Mouse (Mus musculus) ES-Bruce4 (cell line): ENCODE results near the gene Rhov. TPM values are rescaled to one million over a fixed set of nuclear protein-coding genes. Genes with fewer than 3 reads are reported as not detected.
A peak's percentile ranks its signal among the peaks of the same experiment; 100 is the strongest.

Source experiments
- H3K27ac ChIP-seq: 2 replicates; pipeline ENCODE4 v1.5.1; 2012; ENCODE audit warnings: low read length, inconsistent platforms; ENCODE audit not compliant: insufficient read depth
- H3K27me3 ChIP-seq: 2 replicates; pipeline ENCODE4 v1.6.1; 2012; ENCODE audit warnings: mild to moderate bottlenecking, low read length, inconsistent platforms; ENCODE audit not compliant: control insufficient read depth, poor library complexity, insufficient read depth, severe bottlenecking
- H3K36me3 ChIP-seq: 2 replicates; pipeline ENCODE4 v1.6.1; 2012; ENCODE audit warnings: inconsistent platforms, mild to moderate bottlenecking, low read length, moderate library complexity; ENCODE audit not compliant: control insufficient read depth, poor library complexity, insufficient read depth, severe bottlenecking
- H3K4me1 ChIP-seq: one replicate; pipeline ENCODE4 v1.8.1; 2011; ENCODE audit warnings: low read length; ENCODE audit not compliant: control insufficient read depth, insufficient read depth
- H3K4me3 ChIP-seq: 2 replicates; pipeline ENCODE4 v1.5.1; 2011; ENCODE audit warnings: low read depth, mild to moderate bottlenecking, low read length
- H3K9ac ChIP-seq: 2 replicates; pipeline ENCODE4 v1.6.1; 2012; ENCODE audit warnings: low read depth, mild to moderate bottlenecking, inconsistent platforms; ENCODE audit not compliant: poor library complexity, severe bottlenecking
- H3K9me3 ChIP-seq: replicated peaks from 2 replicates; pipeline ENCODE4 v1.6.1; 2012; ENCODE audit warnings: mild to moderate bottlenecking, low read length, inconsistent platforms; ENCODE audit not compliant: control insufficient read depth, poor library complexity, insufficient read depth, severe bottlenecking
- CTCF ChIP-seq: IDR thresholded peaks from one replicate; pipeline ENCODE4 v1.8.1; 2011; ENCODE audit warnings: low read depth, low read length
- EP300 ChIP-seq: IDR thresholded peaks from 2 replicates; pipeline ENCODE4 v1.6.1; 2011; ENCODE audit warnings: low read depth, low read length; ENCODE audit not compliant: insufficient read depth
- POLR2A ChIP-seq: IDR thresholded peaks from one replicate; pipeline ENCODE4 v1.8.1; 2011; ENCODE audit warnings: low read length; ENCODE audit not compliant: insufficient read depth
- polyA plus RNA-seq: library from polyadenylated mRNA; stranded (reverse); fragments of >200 nt; gene quantifications from 2 replicates; pipeline ENCODE4 v1.2.4, GENCODE M21; 2011; ENCODE audit warnings: low read depth; ENCODE audit not compliant: missing spikeins, insufficient read depth, insufficient read length

Rhov gene
- polyA plus RNA-seq, 1 experiment = 0.36 TPM

DNA sequence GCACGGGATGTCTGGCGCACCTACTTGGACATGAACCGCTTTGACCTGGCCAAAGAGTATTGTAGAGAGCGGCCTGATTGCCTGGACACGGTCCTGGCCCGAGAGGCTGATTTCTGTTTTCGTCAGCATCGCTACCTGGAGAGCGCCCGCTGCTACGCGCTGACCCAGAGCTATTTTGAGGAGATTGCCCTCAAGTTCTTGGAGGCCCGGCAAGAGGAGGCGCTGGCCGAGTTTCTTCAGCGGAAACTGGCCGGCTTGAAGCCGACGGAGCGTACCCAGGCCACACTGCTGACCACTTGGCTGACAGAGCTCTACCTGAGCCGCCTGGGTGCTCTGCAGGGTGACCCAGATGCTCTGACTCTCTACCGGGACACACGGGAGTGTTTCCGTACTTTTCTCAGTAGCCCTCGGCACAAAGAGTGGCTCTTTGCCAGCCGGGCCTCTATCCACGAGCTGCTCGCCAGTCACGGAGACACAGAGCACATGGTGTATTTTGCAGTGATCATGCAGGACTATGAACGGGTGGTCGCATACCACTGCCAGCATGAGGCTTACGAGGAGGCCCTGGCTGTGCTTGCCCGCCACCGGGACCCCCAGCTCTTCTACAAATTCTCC, 22.8 kb upstream of the Rhov start:
- H3K36me3 ChIP-seq = 0 out of 2 replicates have a peak, but pooled peaks cover 8% of the 10 kb centered on the region
- H3K27me3 ChIP-seq = no peaks in the 10 kb centered on the region
- TF ChIP-seq CTCF (no peak), EP300 (no peak), POLR2A (no peak)
- H3K4me3 ChIP-seq = peak overlapping the region; percentile 46
- H3K27ac ChIP-seq = no peak overlapping the region
- H3K9me3 ChIP-seq = no peaks in the 10 kb centered on the region
- 0 out of 2 replicates have a peak overlapping the region, but pooled peaks have one; percentile 2 for H3K9ac ChIP-seq
- H3K4me1 ChIP-seq = no peaks in the 10 kb centered on the region

DNA sequence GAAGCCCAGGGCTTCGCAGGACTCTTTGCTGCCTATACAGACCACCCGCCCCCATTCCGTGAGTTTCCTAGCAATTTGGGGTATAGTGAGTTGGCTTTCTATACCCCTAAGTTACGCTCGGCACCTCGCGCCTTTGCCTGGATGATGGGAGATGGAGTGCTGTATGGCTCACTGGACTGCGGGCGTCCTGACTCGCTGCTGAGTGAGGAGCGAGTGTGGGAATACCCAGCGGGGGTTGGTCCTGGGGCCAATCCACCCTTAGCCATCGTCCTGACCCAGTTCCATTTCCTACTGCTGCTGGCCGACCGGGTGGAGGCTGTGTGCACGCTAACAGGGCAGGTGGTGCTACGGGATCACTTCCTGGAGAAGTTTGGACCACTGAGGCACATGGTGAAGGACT, 22.2 kb upstream of the Rhov start:
- Histone ChIP-seq H3K36me3 (0 out of 2 replicates have a peak, but pooled peaks cover 8% of the 10 kb centered on the region), H3K9me3 (no peaks in the 10 kb centered on the region), H3K27me3 (no peaks in the 10 kb centered on the region), H3K9ac (0 out of 2 replicates have a peak overlapping the region, but pooled peaks have one; percentile 2), H3K27ac (no peak overlapping the region), H3K4me1 (no peaks in the 10 kb centered on the region), H3K4me3 (peak overlapping the region; percentile 46)
- TF ChIP-seq POLR2A = no peak
- no peak for TF ChIP-seq CTCF
- TF ChIP-seq EP300 = no peak

DNA sequence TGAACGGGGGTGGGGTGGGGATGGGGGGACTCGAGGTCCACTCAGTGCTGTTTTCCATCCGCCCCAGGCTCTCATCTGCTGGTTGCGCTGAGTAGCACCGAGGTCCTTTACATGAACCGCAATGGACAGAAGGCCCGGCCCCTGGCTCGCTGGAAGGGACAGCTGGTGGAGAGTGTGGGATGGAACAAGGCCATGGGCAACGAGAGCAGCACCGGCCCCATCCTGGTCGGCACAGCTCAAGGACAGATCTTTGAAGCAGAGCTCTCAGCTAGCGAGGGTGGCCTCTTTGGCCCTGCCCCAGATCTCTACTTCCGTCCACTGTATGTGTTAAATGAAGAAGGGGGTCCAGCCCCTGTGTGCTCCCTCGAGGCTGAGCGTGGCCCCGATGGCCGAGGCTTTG, 21.8 kb upstream of the Rhov start:
- no peaks in the 10 kb centered on the region for H3K9me3 ChIP-seq
- H3K36me3 ChIP-seq = 0 out of 2 replicates have a peak, but pooled peaks cover 8% of the 10 kb centered on the region
- TF ChIP-seq POLR2A (no peak), EP300 (no peak), CTCF (no peak)
- no peak overlapping the region for H3K9ac ChIP-seq
- no peak overlapping the region for H3K4me3 ChIP-seq
- H3K4me1 ChIP-seq = no peaks in the 10 kb centered on the region
- no peaks in the 10 kb centered on the region for H3K27me3 ChIP-seq
- no peak overlapping the region for H3K27ac ChIP-seq

DNA sequence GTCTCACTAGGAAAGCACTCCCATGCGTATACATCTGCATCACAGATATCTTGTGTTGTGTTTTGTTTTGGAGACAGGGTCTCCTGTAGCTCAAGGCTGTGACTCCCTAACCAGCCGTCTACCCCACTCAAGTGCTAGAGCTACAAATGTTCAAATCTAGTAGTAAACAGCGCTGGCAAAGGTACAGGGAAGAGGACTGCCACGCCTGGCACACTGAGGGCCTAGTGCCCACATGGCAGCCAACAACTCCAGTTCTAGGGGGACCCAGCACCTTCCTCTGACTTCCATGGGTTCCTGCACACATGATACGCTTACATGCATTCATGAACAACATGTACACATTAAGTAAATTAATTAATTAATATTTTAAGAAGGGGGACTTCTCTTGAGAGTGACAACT, 21.2 kb upstream of the Rhov start:
- no peaks in the 10 kb centered on the region for H3K4me1 ChIP-seq
- no peaks in the 10 kb centered on the region for H3K9me3 ChIP-seq
- H3K4me3 ChIP-seq = no peak overlapping the region
- no peak for TF ChIP-seq EP300
- no peak for TF ChIP-seq CTCF
- no peak for TF ChIP-seq POLR2A
- H3K27me3 ChIP-seq = no peaks in the 10 kb centered on the region
- H3K9ac ChIP-seq = no peak overlapping the region
- no peak overlapping the region for H3K27ac ChIP-seq
- H3K36me3 ChIP-seq = 0 out of 2 replicates have a peak, but pooled peaks cover 8% of the 10 kb centered on the region

DNA sequence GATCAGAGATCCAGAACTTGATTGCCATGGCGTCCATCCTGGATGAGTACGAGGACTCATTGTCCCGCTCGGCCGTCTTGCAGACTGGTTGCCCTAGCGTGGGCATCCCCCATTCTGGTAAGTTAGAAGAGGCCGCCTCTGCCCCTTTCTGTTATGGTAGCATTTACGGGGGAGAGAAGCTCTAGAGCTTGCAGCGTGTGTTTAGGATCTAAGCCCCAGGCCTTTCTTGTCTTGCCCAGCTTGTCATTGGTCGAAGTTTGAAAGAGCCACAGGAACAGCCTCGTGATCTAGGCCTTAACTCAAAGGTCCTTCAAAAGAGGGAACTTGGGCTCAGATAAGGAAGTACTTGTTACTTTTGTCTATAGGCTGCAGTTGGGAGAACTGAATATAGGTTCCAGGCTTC, 17.9 kb upstream of the Rhov start:
- Histone ChIP-seq H3K9me3 (no peaks in the 10 kb centered on the region), H3K27ac (no peak overlapping the region), H3K4me3 (peak overlapping the region; percentile 92), H3K4me1 (no peaks in the 10 kb centered on the region), H3K36me3 (0 out of 2 replicates have a peak, but pooled peaks cover 8% of the 10 kb centered on the region), H3K9ac (peak overlapping the region; percentile 83), H3K27me3 (no peaks in the 10 kb centered on the region)
- TF ChIP-seq CTCF (no peak), EP300 (no peak), POLR2A (no peak)

DNA sequence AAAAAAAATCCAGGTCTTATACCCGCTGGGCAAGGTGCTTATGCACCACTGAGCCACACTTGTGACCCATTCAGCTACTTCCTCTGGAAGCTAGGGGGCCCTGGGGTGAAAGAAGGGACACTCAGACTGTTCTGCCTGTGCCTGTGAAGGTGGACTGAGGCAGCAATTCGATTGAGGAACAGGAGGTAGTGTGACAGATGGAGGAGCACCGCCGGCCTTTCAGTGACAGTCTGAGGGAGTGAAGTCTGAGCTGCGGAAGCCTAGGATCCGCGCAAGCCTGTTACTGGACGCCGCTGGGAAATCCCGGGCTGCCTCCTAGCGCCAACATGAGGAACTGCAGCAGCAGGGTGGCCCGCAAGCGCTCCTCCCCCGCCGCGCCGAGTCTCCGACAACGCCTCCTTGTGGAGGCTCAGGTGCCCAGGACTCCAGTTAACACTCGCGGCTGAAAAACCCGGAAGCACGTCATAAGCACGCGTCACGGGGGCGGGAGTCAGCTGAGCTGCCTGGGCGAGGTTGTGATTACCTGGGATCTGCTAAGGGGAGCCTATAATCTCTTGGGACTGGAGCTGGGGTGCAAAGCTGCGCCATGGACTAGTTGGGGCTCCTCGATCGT, 17.3 kb upstream of the Rhov start, which contains the start of gene Vps18:
TSS of gene Vps18 (plus strand) at position 471 of the 613 bp plus-strand sequence.
- Histone ChIP-seq H3K4me3 (peak within 1 kb of the TSS; percentile 92), H3K4me1 (no peaks in the 10 kb centered on the region), H3K27ac (0 out of 2 replicates have a peak within 1 kb of the TSS, but pooled peaks have one; percentile 0), H3K27me3 (no peaks in the 10 kb centered on the region), H3K9ac (peak within 1 kb of the TSS; percentile 83), H3K9me3 (no peaks in the 10 kb centered on the region), H3K36me3 (0 out of 2 replicates have a peak, but pooled peaks cover 8% of the 10 kb centered on the region)
- TF ChIP-seq EP300 (peak; percentile 65; the same call in 1 of the 2 replicates), CTCF (peak; percentile 96), POLR2A (peak; percentile 28)
